Mouse (Mus musculus) right cerebral cortex, adult 18-20 months (tissue): ENCODE results near the gene Fam229b.

Source experiments
- DNase-seq: peaks from one replicate; pipeline ENCODE4 v3.0.0; 2022; ENCODE audit warnings: mixed read lengths

The Fam229b gene

DNA sequence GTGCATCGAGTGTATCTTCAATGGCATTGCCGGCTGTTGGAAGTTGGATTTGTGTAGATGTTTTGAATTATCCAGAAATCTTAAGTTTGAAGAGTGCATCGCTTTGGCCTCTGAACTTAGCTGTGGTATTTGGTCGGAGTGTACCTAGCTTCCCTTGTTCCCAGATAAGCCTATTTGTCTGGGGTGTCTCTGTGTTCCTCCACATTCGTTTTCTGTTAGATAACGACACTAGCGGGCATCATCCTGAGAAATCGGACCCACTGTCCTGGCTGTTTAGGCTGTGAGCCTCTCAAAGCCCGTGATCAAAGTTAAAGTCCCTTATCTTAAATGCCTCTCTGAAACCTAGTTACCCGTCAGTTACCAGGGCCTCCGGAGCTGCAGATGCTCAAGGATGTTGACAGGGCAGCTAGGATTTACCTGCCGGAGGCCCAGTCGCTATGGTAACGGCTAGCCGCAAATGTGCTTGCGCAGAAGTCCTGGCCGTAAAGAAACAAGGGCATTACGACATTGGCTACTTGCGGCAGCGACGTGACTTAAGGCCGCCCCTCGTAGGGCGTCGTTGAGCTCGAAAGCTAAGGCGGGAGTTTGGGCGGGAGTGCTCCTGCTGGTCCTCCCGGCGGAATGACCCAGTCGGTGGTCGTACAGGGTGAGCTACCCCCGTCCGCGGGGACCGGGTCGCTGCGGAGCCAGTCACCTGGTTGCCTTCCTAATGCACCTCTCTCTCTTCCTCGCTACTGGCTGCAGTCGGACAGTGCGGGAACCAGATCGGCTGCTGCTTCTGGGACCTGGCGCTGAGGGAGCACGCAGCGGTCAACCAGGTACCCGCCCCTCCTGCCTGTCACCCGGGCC, at the start of gene Fam229b, which contains the start of gene Tube1:
Gene Fam229b (minus strand): TSS at position 453 of the 849 bp plus-strand sequence.
Gene Tube1 (plus strand): TSS at position 515 of the 849 bp plus-strand sequence.
- DNase-seq: peak; percentile 94

DNA sequence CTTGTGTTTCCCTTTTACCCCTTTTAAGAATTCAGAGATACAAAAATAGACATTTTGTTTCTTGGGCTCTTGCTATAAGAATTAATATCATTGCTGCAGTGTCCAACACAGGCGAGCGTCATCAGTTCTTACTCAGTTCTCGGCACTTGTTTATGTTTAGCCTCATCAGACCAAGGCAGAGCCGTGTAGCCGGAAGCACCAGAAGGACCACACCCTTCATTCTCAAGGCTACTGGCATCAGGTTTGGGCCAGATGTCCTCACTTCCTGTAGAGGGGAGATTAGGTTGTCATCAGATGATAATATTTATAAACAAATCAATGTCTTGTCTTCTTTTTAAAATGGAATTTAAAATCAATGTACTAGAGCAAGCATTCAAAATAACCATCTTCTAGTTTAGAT, 43.3 kb upstream of the Fam229b start:
- no peak for DNase-seq

DNA sequence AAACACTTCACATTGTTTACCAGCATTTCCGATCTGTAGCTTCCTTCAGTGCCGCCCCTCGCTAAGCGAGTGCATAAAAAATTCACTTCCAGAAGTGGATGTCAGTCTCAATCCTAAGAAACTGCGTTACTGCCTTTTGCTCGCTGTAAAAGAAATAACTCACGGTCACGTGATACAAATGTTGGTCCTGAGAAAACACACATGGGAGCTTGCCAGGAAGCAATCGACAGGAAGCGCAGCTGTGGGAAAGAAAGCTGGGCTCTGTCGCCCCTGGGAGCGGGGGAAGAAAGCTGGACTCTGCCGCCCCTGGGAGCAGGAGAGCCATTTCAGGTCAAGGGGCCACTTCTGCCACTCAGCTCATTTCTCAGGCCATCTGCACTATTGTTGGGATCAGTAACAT, 39.4 kb upstream of the Fam229b start:
- DNase-seq: no peak

DNA sequence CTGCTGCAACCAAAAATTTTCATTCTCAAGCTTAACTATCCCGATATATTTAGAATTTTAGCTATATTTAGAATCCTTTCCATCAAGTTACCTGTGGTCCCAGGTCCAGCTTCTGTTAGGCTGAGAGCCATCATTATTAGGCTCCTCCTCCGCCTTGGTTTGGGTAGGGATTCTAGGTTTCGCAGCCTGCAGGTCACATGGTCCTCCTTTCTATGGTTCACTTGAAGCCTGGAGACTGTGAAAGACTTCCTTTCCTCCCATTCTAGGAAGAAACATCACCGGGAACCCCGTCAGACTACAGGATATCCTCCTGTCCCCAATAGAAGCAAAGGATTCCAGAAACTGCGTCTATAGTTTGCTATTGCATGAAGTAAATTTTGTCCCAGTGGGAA, 38.8 kb upstream of the Fam229b start:
- DNase-seq: no peak

DNA sequence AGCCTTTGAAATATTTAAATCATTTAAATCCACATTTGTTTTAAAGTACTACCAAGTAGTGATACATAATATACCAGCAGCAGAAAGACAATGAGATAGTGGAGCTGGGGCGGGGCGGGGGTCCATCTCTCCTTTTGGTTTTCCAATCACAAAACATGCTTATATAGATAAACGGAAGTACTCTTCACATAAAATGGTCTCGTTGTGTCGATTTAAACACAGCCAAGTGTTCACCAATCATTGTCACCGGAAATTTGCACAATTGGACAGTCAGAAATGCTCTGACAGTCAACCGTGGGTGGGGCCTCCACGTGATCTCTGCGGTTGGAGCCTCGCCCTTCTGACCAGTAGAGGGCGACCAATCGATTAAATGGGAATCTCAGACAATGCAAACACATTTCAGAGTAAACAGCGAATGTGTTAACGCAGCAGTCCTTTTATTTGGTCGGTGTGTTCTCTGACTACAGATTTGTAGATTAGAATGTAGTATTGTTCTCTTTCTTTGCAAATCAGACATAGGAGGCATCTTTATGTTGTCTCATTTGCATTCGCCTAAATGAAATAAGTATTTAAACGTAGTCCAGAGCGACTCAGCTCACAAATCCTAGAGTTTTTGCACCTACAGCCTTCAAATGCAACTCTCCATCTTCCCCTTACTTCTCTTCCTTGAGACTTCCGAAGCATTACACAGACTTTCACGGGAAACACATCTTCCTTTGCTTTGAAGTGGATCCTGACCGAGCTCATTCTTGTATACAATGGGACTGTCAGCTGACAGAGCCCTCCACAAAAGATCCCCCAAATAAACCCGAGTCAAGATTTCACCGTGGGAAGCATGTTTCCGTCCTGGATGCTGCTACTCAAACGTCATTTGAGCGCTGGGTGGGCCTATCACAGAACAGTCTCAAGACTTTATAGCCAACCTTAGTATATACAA, 38.2 kb upstream of the Fam229b start:
- peak; percentile 91 for DNase-seq

DNA sequence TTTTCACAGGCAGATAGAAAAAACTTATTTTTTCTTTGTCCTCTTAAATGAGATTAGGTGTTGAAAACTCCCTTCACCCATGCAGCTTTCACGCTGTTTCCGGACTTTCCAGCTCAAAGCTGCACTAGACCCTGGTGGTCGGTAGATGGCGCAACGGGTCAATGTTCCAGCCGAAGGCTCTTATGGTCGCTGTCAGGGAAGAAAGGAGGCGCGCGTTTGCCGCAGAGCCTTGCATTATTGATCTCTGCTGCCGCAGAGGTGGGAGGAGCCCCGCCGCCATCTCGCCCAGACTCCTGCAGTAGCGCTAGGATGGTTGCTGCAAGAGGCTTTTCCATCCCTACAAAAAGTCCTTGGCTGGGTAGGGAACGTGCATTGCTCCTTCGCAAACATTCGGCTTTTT, 37.4 kb upstream of the Fam229b start:
- DNase-seq: peak; percentile 93

DNA sequence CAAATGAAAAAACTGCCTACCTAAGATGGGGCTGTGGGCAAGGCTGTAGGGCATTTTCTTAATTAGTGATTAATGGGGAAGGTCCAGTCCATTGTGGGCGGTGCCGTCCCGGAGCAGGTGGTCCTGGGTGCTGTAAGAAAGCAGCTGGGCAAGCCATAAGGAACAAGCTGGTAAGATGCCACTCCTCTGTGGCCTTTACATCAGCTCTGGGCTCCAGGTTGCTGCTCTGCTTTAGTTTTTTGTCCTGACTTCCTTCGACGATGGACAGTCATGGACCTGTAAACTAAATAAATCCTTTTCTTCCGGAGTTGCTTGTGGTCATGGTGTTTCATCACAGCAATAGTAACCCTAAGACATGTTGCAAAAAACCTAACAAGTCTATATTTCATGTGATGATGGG, 37.0 kb upstream of the Fam229b start:
- DNase-seq: no peak

DNA sequence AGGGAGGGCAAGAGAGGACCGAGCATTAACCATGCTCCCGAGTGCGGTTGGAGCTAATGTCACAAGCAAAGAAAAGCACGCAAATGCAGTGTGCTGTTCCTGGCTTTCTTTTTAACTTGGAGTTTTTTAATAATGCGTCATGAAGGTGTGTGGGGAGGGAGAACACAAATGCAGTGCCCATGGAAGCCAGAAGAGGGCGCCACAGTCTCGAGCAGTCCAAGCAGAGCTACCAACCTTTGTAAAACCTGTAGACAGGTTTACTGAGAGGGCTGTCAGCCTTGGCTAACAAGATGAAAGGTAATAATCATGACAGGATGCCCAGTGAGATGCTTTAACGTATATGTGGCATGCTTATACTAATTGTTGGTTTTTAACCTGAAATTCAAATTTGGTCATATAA, 36.5 kb upstream of the Fam229b start:
- DNase-seq: peak; percentile 68

DNA sequence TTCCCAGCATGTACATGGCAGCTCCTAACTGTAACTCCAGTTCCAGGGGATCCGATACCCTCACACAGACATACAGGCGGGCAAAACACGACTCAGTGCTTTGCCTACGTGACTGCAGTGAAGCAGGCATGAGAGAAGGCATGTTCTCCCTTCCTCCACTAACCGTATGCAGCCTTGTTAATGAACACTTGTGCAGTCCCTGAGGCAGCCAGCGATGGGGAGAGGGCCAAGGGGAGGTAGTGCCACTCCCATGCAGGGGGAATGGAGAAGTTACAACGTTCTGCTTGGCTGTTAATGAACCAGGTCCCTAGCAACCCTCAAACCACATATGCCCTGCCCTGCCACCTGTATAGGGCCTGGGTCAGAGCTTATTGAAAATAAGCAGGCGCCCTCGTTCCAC, 35.9 kb upstream of the Fam229b start:
- DNase-seq: no peak

DNA sequence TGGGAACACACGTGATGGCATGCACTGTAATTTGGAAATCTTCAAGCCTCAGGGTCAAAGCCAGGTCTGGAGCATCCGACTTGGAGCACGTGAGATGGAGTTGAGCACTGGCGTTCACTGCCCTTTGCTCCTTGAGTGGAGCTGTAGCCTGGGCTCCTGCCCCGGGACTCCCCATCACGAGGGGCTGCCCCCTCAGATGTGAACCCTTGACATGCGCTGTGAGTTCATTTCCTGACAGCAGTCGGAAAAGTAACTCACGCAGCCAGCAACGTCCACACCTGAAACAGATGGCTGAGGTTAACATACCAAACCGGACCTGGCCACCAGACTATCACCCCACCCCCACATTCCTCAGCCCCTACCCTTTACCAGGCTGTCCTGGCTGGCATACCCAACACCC, 33.9 kb upstream of the Fam229b start:
- no peak for DNase-seq

DNA sequence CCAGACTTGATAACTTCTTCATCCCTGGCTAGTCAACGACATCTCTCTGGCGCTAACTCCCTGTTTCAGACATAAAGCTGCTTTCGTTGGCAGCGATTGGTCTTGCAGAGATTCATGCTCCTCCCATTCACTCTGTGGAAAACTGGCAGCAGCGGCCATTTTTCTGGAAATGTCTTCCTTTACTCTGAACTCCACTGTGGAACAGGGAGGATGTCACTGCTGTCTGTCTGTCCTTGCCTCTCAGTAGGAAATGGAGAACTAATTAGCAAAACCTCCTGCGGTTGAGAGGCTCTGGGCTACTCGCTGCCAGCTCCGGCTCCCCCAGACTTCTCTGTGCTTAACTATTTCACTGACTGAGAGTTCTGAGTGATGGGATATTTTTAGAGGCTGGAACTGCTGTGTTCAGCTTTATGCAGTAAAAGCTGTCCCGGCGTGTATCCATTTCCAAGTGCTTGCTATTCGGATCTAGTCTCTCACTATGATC, 32.0 kb upstream of the Fam229b start:
- DNase-seq: peak; percentile 71

DNA sequence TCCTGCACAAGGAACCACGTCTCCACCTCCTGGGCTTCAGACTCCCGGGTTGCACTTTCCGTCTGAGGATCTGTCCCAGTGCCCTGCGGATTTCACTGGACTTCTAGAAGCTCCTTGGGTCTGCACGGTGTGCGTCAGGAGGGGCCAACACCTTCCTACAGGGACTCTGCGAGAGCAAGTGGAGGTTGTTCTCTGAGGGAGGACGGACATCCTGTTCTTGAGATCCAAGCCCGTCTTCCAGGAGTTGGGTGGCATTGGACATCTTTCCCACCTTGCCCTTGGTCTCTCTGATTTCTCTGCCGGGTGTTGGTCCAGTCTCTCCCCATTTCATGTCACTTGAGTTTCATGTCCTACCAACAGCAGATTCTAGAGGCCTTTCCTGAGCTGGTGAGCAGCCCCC, 30.0 kb upstream of the Fam229b start, which contains the start of gene Ccn6:
Gene Ccn6 (minus strand): TSS at position 101 of the 400 bp plus-strand sequence.
- DNase-seq: no peak

DNA sequence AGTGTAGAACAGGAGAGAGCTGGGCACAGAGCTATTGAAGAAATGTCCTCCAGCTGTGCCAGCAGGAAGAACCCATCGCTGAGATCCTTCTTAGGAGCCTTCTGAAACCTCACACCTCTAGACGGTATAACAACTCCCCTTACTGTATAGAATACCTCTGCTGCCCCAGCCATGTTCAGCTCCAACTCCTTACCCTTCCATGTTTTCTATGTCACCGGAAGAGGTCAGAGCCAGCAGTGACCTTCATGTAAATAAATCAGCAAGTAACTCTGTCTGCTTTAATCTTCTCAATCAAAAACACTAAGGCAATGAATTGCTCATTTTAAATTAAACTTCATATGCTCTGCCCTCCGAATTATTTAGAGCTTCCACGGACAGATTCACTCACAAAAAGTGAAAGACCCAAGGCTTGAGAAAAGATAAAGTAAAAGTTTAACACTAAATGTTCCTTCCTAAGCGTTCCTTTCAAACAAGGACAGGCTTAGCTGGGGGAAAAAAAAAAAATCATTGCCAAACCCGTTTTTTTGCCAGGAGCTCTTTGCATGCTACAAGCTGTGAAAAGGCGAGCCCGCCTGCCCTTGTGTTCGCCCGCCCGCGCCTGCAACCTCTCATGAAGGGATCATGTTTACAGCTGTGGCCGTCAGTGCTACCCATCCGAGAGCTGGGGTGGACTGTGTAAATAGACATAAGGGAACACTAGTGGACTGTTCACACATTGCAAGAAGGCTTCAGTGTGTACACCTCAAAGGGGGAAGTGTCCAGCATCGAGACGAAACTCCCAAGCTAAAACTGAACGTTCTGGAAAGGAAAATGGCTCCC, 29.2 kb upstream of the Fam229b start:
- DNase-seq: no peak

DNA sequence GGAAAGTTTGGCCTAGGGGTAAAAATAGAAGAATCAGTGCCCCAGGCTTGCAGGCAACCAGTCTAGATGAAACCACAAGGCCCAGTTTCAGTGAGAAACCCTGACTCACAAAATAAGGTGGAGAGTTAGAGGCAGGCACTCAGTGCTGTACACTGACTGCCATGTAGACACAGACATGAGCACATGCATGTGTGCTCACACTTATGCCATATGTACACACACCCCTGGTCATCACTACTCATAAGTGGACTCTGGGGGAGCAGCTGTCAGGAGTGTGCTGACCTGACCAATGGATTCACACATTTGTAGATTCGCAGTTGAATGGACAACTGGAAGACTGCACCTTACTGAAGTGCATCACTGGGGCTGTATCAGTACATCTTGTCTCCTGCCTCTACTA, 27.7 kb upstream of the Fam229b start:
- no peak for DNase-seq

DNA sequence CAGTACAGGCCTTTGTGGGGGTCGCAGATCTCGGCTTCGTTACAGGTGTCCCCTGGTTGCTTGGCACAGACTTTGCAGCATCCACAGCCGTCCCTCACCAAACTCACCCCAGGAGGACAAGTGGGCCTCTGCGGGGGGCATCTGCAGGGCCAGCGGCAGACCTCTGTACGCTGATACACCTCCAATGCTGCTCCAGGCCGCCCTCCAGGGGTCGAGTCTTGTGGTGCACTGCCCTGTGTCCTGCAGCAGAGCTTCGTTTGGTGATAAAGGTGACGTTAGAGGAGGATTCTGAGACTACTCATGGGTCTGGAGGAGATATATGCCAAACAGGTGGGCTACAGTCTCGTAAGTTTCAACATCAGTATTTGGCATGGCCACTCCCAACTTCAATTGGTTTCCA, 24.6 kb upstream of the Fam229b start:
- no peak for DNase-seq

DNA sequence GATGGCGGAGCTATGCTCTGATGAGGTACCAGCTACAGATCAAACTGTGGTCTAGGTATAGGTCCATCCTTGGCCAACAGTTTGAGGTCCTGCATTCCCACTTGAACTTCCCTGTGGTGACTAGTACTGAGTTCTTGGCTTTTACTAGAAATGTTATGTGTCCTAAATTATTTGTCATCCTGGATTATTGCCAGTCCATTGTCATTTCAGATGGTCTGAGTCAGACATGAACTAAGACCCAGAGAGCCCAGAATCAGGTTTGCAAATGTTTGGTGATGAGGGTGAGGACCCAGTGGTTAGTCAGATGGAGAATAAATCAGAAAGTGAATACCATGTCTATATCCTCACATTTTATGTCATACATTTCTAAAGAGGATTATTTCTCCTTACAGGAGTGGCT, 23.6 kb upstream of the Fam229b start:
- DNase-seq: no peak

DNA sequence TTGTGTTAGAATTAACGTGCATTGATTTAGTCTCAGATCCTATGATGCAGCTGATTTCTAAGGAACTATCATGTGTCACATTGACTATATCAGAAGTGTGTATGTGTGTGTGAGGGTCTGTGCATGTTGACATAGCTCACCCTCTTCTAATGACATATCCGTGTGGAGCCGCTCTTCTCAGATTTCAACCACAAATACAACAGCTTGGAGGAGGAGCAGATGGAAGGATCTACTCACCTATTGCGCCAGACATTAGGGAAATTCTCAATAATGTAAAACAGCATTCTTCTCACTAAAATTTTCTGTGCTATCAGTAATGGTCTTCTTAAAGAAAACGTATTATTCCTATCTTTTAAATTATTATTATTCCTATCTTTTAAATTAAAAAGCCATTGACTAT, 23.0 kb upstream of the Fam229b start:
- no peak for DNase-seq

DNA sequence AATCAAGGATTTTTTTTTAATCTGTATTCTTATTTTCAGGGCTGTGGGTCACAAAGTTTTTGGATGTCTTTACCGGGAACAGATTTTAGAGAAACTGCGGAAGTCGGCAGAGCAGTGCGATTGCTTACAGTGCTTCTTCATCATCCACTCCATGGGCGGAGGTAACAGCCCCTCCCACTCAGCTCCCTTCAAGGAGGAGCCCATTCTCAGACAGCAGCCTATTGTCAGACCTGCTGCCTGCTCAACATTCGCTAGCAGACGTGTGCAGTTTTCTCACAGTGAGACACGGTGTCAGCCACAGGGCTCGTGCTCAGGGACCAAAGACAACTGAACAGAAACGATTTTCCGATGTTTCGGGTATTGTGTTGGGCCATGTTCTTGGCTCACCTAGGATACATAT, 8.5 kb upstream of the Fam229b start:
- no peak for DNase-seq

DNA sequence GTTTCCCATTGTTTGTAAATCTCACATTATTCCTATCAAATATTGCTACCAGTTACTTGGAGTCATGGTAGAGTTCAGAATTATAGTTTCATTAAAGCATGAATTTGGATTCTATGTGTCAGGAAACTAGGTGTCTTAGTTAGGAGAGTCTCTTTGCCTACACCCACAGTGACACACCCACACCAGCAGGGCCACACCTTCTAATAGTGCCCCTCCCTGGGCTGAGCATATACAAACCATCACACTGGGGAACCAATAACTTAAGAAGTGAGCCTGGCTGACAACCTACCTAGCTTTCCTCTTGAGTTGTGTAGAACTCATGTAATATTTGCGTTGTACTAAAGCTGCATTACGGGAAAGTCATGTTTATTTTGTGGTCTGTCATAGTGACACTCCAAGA, 7.7 kb upstream of the Fam229b start:
- DNase-seq: no peak

DNA sequence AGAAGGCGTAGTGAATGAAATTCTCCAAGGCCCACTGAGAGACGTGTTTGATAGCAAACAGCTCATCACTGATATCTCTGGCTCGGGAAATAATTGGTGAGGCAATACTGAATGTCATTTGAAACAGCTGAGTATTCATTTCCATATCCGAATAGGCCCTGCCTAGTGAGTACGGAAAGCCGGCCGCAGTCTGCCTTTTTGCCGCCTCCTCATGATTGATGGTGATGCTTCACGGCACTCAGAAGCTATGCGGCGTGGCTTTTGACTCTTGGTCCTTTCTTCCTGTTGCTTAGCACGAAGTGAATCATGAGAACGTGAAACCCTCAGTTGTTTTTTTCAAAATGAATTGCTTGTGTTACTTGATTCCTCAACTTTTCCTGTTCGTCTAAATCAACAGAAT, 7.1 kb upstream of the Fam229b start:
- DNase-seq: no peak

DNA sequence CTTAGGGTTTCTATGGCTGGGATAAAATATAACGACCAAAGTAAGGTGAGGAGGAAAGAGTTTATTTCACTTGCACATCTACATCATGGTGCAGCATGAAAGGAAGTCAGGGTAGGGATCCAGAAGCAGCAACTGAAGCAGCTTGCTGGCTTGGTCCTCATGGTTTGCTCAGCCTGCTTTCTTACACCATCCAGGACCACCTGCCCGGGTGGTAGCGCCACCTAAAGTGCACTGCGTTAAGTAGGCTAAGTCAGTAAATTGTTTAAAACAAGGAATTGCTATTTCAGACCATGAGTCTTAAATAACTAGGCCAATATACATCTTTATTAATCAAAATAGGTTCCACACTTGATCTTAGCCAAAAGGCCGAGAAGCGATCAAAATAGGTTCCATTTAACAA, 5.0 kb upstream of the Fam229b start:
- no peak for DNase-seq

DNA sequence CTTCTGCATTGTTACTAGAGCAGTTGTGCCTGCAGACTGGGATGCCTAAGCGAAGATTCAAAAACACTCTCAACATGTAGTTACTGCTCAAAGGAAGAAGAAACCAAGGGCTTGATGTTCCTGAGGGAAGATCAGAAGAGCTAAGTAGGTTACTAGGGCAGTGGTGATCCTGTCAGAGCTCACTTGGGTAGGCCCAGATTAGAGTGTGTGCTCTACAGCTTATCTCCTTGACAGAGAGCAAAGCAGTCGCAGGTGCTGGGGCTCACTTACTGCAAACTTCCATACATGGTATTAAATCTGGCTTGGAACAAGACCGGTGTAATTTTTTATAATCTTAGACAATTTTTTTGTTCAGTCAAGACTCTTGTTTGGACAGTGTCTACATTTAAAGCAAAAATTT, 4.1 kb upstream of the Fam229b start:
- no peak for DNase-seq

DNA sequence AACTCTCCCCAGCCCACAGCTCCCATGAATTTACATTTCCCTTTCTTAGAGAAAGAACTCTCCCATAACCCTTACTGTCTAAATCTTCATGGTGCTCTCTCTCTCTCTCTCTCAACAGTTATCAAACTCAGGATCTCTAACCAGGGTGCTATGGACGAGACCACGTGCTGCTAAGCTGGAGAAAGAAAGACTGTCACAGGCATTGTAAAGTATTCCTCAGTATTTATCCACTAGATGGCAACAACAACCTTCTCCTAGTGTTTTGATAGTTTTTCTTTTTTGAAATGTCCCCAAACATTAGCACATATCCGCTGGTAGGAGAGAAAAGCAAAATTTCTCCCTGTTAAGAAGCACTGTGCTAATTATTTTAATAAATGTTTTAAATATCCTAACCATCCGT, 12.3 kb downstream of the Fam229b start:
- DNase-seq: no peak
